Mouse (Mus musculus) ES-E14 (cell line): ENCODE measurements around the gene Ptpa.

Source experiments
- CHD2 ChIP-seq: IDR thresholded peaks from 2 replicates; pipeline ENCODE4 v1.6.1; 2014; ENCODE audit warnings: mild to moderate bottlenecking, low read depth, low read length, inconsistent platforms
- HCFC1 ChIP-seq: IDR thresholded peaks from 2 replicates; pipeline ENCODE4 v1.6.1; 2012; ENCODE audit warnings: low read length, inconsistent platforms, borderline replicate concordance; ENCODE audit not compliant: insufficient read depth

DNA sequence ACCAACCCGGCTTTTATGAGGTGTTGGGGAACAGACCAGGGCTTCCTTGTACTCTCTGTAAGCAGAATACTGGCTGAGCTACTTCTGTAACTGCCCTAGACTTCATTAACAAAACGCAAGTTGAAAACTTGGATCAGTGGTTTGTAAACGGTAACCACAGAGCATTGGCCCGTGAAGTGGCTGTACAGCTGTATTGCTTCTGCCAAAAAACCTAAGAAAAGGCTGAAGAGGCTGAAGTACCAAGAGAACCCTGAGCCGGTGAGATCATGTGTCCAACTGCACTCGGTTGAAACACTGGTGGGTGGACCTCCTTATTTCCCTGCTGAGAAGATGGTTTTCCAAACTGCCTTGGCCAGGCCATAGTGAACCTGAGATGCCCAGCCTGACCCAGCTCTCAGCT is 42.5 kb downstream of the Ptpa start:
- no peak for TF ChIP-seq CHD2
- TF ChIP-seq HCFC1 = no peak
